Mouse (Mus musculus) embryonic facial prominence, embryonic 15.5 days (tissue): ENCODE data around the gene Nol9. TPM values are rescaled to one million over a fixed set of nuclear protein-coding genes. Genes with fewer than 3 reads are reported as not detected.
"Not testable (repeated sequence)": the region's sequence is repeated elsewhere in the genome, so short reads cannot be mapped to it uniquely, and the experiment has no call there.

Source experiments
- ATAC-seq: fragments of 200-750 bp; cut with Nextera tagmentation; 2 replicates; pipeline ENCODE4 v1.8.0; 2017; ENCODE audit warnings: low read depth, moderate TSS enrichment; ENCODE audit not compliant: insufficient number of reproducible peaks, low FRiP score, low TSS enrichment
- H3K27ac ChIP-seq: fragments of 300-500 bp; sonication (generic); replicated peaks from 2 replicates; pipeline ENCODE4 v1.5.1; 2015; ENCODE audit warnings: mild to moderate bottlenecking, inconsistent platforms
- H3K27me3 ChIP-seq: fragments of 300-500 bp; sonication (generic); 2 replicates; pipeline ENCODE4 v1.6.1; 2015; ENCODE audit warnings: inconsistent platforms
- H3K36me3 ChIP-seq: fragments of 300-500 bp; sonication (generic); 2 replicates; pipeline ENCODE4 v1.6.1; 2015; ENCODE audit warnings: mild to moderate bottlenecking, inconsistent platforms
- H3K4me1 ChIP-seq: fragments of 300-500 bp; sonication (generic); 2 replicates; pipeline ENCODE4 v1.6.1; 2015; ENCODE audit warnings: inconsistent platforms
- H3K4me2 ChIP-seq: fragments of 300-500 bp; sonication (generic); replicated peaks from 2 replicates; pipeline ENCODE4 v1.6.1; 2015; ENCODE audit warnings: mild to moderate bottlenecking, inconsistent platforms
- H3K4me3 ChIP-seq: fragments of 300-500 bp; sonication (generic); replicated peaks from 2 replicates; pipeline ENCODE4 v1.5.1; 2015; ENCODE audit warnings: mild to moderate bottlenecking, inconsistent platforms
- H3K9ac ChIP-seq: fragments of 300-500 bp; sonication (generic); 2 replicates; pipeline ENCODE4 v1.6.1; 2015; ENCODE audit warnings: inconsistent platforms
- H3K9me3 ChIP-seq: fragments of 300-500 bp; sonication (generic); replicated peaks from 2 replicates; pipeline ENCODE4 v1.6.1; 2016; ENCODE audit warnings: inconsistent platforms
- WGBS: fragments of 180-500 bp; shearing (Covaris S2); methylation state at CpG from one replicate; pipeline ENCODE4 v1.1.7; 2015; 5-methylcytosine and 5-hydroxymethylcytosine counted together
- polyA plus RNA-seq: library from polyadenylated mRNA; unstranded; fragments of >200 nt; fragmentation: Nextera tagmentation; extraction: Ambion mirVana; gene quantifications from 2 replicates; pipeline ENCODE4 v1.2.1, GENCODE M21; 2015

The Nol9 gene
- polyA plus RNA-seq, 1 experiment from 2014 or later, result 32.4 TPM

- peaks cover 57% of the 10 kb centered on the region for H3K4me1 ChIP-seq
- peak overlapping the region; percentile 86; the same call in 1 of the 2 replicates for H3K4me3 ChIP-seq
- peaks cover 14% of the 10 kb centered on the region for H3K36me3 ChIP-seq
- 0 out of 2 replicates have a peak overlapping the region, but pooled peaks have one; percentile 48 for H3K9ac ChIP-seq
- 71% methylated on average over 15 of the region's 15 CpGs for WGBS
- no peaks in the 10 kb centered on the region for H3K27me3 ChIP-seq
- no peaks in the 10 kb centered on the region for H3K9me3 ChIP-seq
- H3K27ac ChIP-seq, result no peak overlapping the region
- ATAC-seq, result no peak
- peak overlapping the region; percentile 92 for H3K4me2 ChIP-seq
Observed at GRCm38 (mm10) chr4:152028456-152028855, 10.7 kb upstream of the Nol9 start.

GRCm38 (mm10) chr4:152029087-152029486 lies 10.0 kb upstream of the Nol9 start:
- Histone ChIP-seq H3K4me2 (no peak overlapping the region), H3K9me3 (no peaks in the 10 kb centered on the region), H3K9ac (no peak overlapping the region), H3K36me3 (peaks cover 8% of the 10 kb centered on the region; the same call in 1 of the 2 replicates), H3K27ac (no peak overlapping the region), H3K4me1 (peaks cover 55% of the 10 kb centered on the region), H3K27me3 (no peaks in the 10 kb centered on the region; the same call in 1 of the 2 replicates), H3K4me3 (no peak overlapping the region)
- no peak for ATAC-seq
- 30% methylated on average over 5 of the region's 5 CpGs for WGBS

GRCm38 (mm10) chr4:152029997-152030396 lies 9.1 kb upstream of the Nol9 start:
- Histone ChIP-seq H3K4me2 (peak overlapping the region; percentile 11), H3K27ac (peak overlapping the region; percentile 2), H3K9me3 (no peaks in the 10 kb centered on the region), H3K36me3 (no peaks in the 10 kb centered on the region), H3K4me3 (no peak overlapping the region), H3K27me3 (no peaks in the 10 kb centered on the region; the same call in 1 of the 2 replicates), H3K9ac (no peak overlapping the region), H3K4me1 (peaks cover 47% of the 10 kb centered on the region)
- WGBS, result 58% methylated on average over 4 of the region's 4 CpGs
- ATAC-seq, result no peak

- Histone ChIP-seq H3K4me3 (no peak overlapping the region), H3K9ac (no peak overlapping the region), H3K4me2 (no peak overlapping the region), H3K36me3 (no peaks in the 10 kb centered on the region), H3K4me1 (peaks cover 24% of the 10 kb centered on the region), H3K27me3 (no peaks in the 10 kb centered on the region; the same call in 1 of the 2 replicates), H3K9me3 (no peaks in the 10 kb centered on the region), H3K27ac (no peak overlapping the region)
- no peak for ATAC-seq
- WGBS, result 83% methylated on average over 13 of the region's 13 CpGs
Observed at GRCm38 (mm10) chr4:152032922-152033321, 6.2 kb upstream of the Nol9 start.

GRCm38 (mm10) chr4:152036464-152036863 lies 2.7 kb upstream of the Nol9 start:
- 91% methylated on average over 6 of the region's 6 CpGs for WGBS
- not testable (repeated sequence) for ATAC-seq, H3K27ac ChIP-seq, H3K4me2 ChIP-seq, H3K27me3 ChIP-seq, H3K9me3 ChIP-seq, H3K36me3 ChIP-seq, H3K4me3 ChIP-seq, H3K9ac ChIP-seq
- H3K4me1 ChIP-seq, result peaks cover 16% of the 10 kb centered on the region

GRCm38 (mm10) chr4:152038225-152038984 lies 716 bp upstream of the Nol9 start, which contains the start of gene Tas1r1:
Tas1r1 (minus strand) TSS chr4:152038568.
- 34% methylated on average over 10 of the region's 10 CpGs for WGBS
- H3K27me3 ChIP-seq, result no peaks in the 10 kb centered on the region; the same call in 1 of the 2 replicates
- peak within 1 kb of the TSS; percentile 99 for H3K4me3 ChIP-seq
- H3K27ac ChIP-seq, result peak within 1 kb of the TSS; percentile 41; the same call in 1 of the 2 replicates
- peaks cover 26% of the 10 kb centered on the region for H3K36me3 ChIP-seq
- ATAC-seq, result peak; percentile 52; the same call in 1 of the 2 replicates
- H3K4me1 ChIP-seq, result peaks cover 16% of the 10 kb centered on the region
- no peaks in the 10 kb centered on the region for H3K9me3 ChIP-seq
- H3K4me2 ChIP-seq, result peak within 1 kb of the TSS; percentile 78
- peak within 1 kb of the TSS; percentile 93 for H3K9ac ChIP-seq

- H3K9ac ChIP-seq, result peak overlapping the region; percentile 93
- 3% methylated on average over 25 of the region's 25 CpGs for WGBS
- H3K27ac ChIP-seq, result no peak overlapping the region
- peaks cover 16% of the 10 kb centered on the region for H3K4me1 ChIP-seq
- H3K4me2 ChIP-seq, result peak overlapping the region; percentile 78
- H3K9me3 ChIP-seq, result no peaks in the 10 kb centered on the region
- H3K4me3 ChIP-seq, result peak overlapping the region; percentile 99
- no peak for ATAC-seq
- H3K36me3 ChIP-seq, result peaks cover 41% of the 10 kb centered on the region
- no peaks in the 10 kb centered on the region for H3K27me3 ChIP-seq
Observed at GRCm38 (mm10) chr4:152039831-152040310, 750 bp downstream of the Nol9 start.

GRCm38 (mm10) chr4:152041924-152042641 lies 3.0 kb downstream of the Nol9 start:
- H3K4me3 ChIP-seq, result no peak overlapping the region
- H3K9me3 ChIP-seq, result no peaks in the 10 kb centered on the region
- H3K36me3 ChIP-seq, result peaks cover 61% of the 10 kb centered on the region
- no peaks in the 10 kb centered on the region for H3K27me3 ChIP-seq
- H3K27ac ChIP-seq, result no peak overlapping the region
- H3K4me1 ChIP-seq, result peaks cover 16% of the 10 kb centered on the region
- no peak overlapping the region for H3K4me2 ChIP-seq
- ATAC-seq, result no peak
- H3K9ac ChIP-seq, result no peak overlapping the region
- 95% methylated on average over 22 of the region's 22 CpGs for WGBS

GRCm38 (mm10) chr4:152043171-152043570 lies 4.0 kb downstream of the Nol9 start:
- peaks cover 72% of the 10 kb centered on the region for H3K36me3 ChIP-seq
- peaks cover 16% of the 10 kb centered on the region for H3K4me1 ChIP-seq
- no peaks in the 10 kb centered on the region for H3K27me3 ChIP-seq
- no peak overlapping the region for H3K27ac ChIP-seq
- no peak overlapping the region for H3K9ac ChIP-seq
- H3K4me3 ChIP-seq, result no peak overlapping the region
- H3K9me3 ChIP-seq, result no peaks in the 10 kb centered on the region
- H3K4me2 ChIP-seq, result no peak overlapping the region
- WGBS, result 90% methylated on average over 3 of the region's 3 CpGs
- ATAC-seq, result no peak

- ATAC-seq, result no peak
- Histone ChIP-seq H3K4me3 (no peak overlapping the region), H3K9me3 (no peaks in the 10 kb centered on the region), H3K36me3 (peaks cover 83% of the 10 kb centered on the region), H3K27me3 (no peaks in the 10 kb centered on the region), H3K4me1 (peaks cover 11% of the 10 kb centered on the region), H3K9ac (no peak overlapping the region), H3K27ac (no peak overlapping the region), H3K4me2 (no peak overlapping the region)
- 71% methylated on average over 6 of the region's 6 CpGs for WGBS
Observed at GRCm38 (mm10) chr4:152044609-152045008, 5.5 kb downstream of the Nol9 start.

- no peak overlapping the region for H3K4me3 ChIP-seq
- no peak overlapping the region for H3K9ac ChIP-seq
- H3K27me3 ChIP-seq, result no peaks in the 10 kb centered on the region
- no peak overlapping the region for H3K4me2 ChIP-seq
- H3K36me3 ChIP-seq, result peaks cover 49% of the 10 kb centered on the region
- H3K9me3 ChIP-seq, result no peaks in the 10 kb centered on the region
- H3K4me1 ChIP-seq, result no peaks in the 10 kb centered on the region
- ATAC-seq, result no peak
- no peak overlapping the region for H3K27ac ChIP-seq
- 72% methylated on average over 9 of the region's 9 CpGs for WGBS
Observed at GRCm38 (mm10) chr4:152062390-152063110, 23.4 kb downstream of the Nol9 start.
